Mouse (Mus musculus) liver, adult 2 months (tissue): ENCODE measurements at regions not wholly inside any gene's neighbourhood (a gene's known extent, or its start where the extent isn't known, plus 50 kb on each side); places are given as distances from the start of the nearest gene placed in this dataset.

Source experiments
- DNase-seq: peaks from one replicate; pipeline ENCODE4 v3.0.0-alpha.2; 2011; ENCODE audit warnings: low read depth, low spot score; ENCODE audit errors: extremely low read depth
- H3K27ac ChIP-seq: fragments of 200-500 bp; replicated peaks from 2 replicates; pipeline ENCODE4 v1.5.1; 2012; ENCODE audit warnings: low read depth, mild to moderate bottlenecking, control low read depth, inconsistent platforms, low read length; ENCODE audit not compliant: insufficient read depth
- H3K27me3 ChIP-seq: fragments of 200-500 bp; 2 replicates; pipeline ENCODE4 v1.6.1; 2012; ENCODE audit warnings: mild to moderate bottlenecking, moderate library complexity, low read length, inconsistent platforms; ENCODE audit not compliant: control insufficient read depth, insufficient read depth
- H3K36me3 ChIP-seq: fragments of 200-500 bp; 2 replicates; pipeline ENCODE4 v1.6.1; 2012; ENCODE audit warnings: low read length, inconsistent platforms; ENCODE audit not compliant: control insufficient read depth, insufficient read depth
- H3K4me1 ChIP-seq: fragments of 200-500 bp; 2 replicates; pipeline ENCODE4 v1.6.1; 2011; ENCODE audit warnings: low read length; ENCODE audit not compliant: control insufficient read depth, insufficient read depth
- H3K4me3 ChIP-seq: fragments of 200-500 bp; 2 replicates; pipeline ENCODE4 v1.5.1; 2011; ENCODE audit warnings: low read depth, mild to moderate bottlenecking, control low read depth, low read length, moderate library complexity; ENCODE audit not compliant: insufficient read depth
- H3K79me2 ChIP-seq: fragments of 200-500 bp; 2 replicates; pipeline ENCODE4 v1.6.1; 2012; ENCODE audit warnings: inconsistent platforms, mild to moderate bottlenecking, low read length, moderate library complexity; ENCODE audit not compliant: control insufficient read depth, insufficient read depth
- H3K9ac ChIP-seq: fragments of 200-500 bp; 2 replicates; pipeline ENCODE4 v1.6.1; 2012; ENCODE audit warnings: low read depth, mild to moderate bottlenecking, control low read depth, inconsistent platforms, low read length
- CTCF ChIP-seq: fragments of 200-500 bp; IDR thresholded peaks from 2 replicates; pipeline ENCODE4 v1.5.1; 2011; ENCODE audit warnings: low read depth, low read length, control low read depth
- POLR2A ChIP-seq: fragments of 200-500 bp; IDR thresholded peaks from 2 replicates; pipeline ENCODE4 v1.6.1; 2011; ENCODE audit warnings: low read length, control low read depth; ENCODE audit not compliant: insufficient read depth; ENCODE audit errors: extremely low read depth
- WGBS: fragments of 180-500 bp; shearing (Covaris S2); methylation state at CpG from one replicate; pipeline ENCODE4 v1.1.7; 2018; 5-methylcytosine and 5-hydroxymethylcytosine counted together

GRCm38 (mm10) chr4:131220966-131221365 is 276.8 kb downstream of the Matn1 start:
- H3K4me1 ChIP-seq: no peaks in the 10 kb centered on the region
- no peaks in the 10 kb centered on the region for H3K27me3 ChIP-seq
- H3K27ac ChIP-seq: no peak overlapping the region
- DNase-seq: no peak
- no peaks in the 10 kb centered on the region for H3K79me2 ChIP-seq
- TF ChIP-seq POLR2A (no peak), CTCF (no peak)
- no peak overlapping the region for H3K4me3 ChIP-seq
- no peak overlapping the region for H3K9ac ChIP-seq
- 87% methylated on average over 10 of the region's 10 CpGs for WGBS
- H3K36me3 ChIP-seq: no peaks in the 10 kb centered on the region

GRCm38 (mm10) chr4:131230361-131230760 is 286.2 kb downstream of the Matn1 start:
- TF ChIP-seq CTCF: no peak
- H3K36me3 ChIP-seq: no peaks in the 10 kb centered on the region
- no peaks in the 10 kb centered on the region for H3K79me2 ChIP-seq
- H3K27me3 ChIP-seq: no peaks in the 10 kb centered on the region
- no peak overlapping the region for H3K9ac ChIP-seq
- WGBS: 91% methylated on average over 5 of the region's 5 CpGs
- H3K4me1 ChIP-seq: no peaks in the 10 kb centered on the region
- no peak overlapping the region for H3K4me3 ChIP-seq
- no peak for DNase-seq
- H3K27ac ChIP-seq: no peak overlapping the region

GRCm38 (mm10) chr4:131236611-131237031 is 292.4 kb downstream of the Matn1 start:
- no peaks in the 10 kb centered on the region for H3K36me3 ChIP-seq
- H3K27ac ChIP-seq: no peak overlapping the region
- no peaks in the 10 kb centered on the region for H3K4me1 ChIP-seq
- no peak for TF ChIP-seq CTCF
- H3K4me3 ChIP-seq: no peak overlapping the region
- H3K27me3 ChIP-seq: no peaks in the 10 kb centered on the region
- no peak for DNase-seq
- H3K9ac ChIP-seq: no peak overlapping the region
- 66% methylated on average over 4 of the region's 4 CpGs for WGBS
- no peaks in the 10 kb centered on the region for H3K79me2 ChIP-seq

- no peak for DNase-seq
- Histone ChIP-seq H3K79me2 (no peaks in the 10 kb centered on the region), H3K4me1 (no peaks in the 10 kb centered on the region), H3K4me3 (no peak overlapping the region), H3K27me3 (no peaks in the 10 kb centered on the region), H3K36me3 (no peaks in the 10 kb centered on the region), H3K9ac (no peak overlapping the region), H3K27ac (no peak overlapping the region)
- 72% methylated on average over 3 of the region's 3 CpGs for WGBS
- no peak for TF ChIP-seq CTCF
Observed at GRCm38 (mm10) chr4:131238591-131238990, 294.4 kb downstream of the Matn1 start.

GRCm38 (mm10) chr4:131239132-131239531 is 294.9 kb downstream of the Matn1 start:
- TF ChIP-seq POLR2A (no peak), CTCF (peak; percentile 46)
- Histone ChIP-seq H3K4me3 (no peak overlapping the region), H3K79me2 (no peaks in the 10 kb centered on the region), H3K36me3 (no peaks in the 10 kb centered on the region), H3K4me1 (no peaks in the 10 kb centered on the region), H3K9ac (no peak overlapping the region), H3K27me3 (no peaks in the 10 kb centered on the region), H3K27ac (no peak overlapping the region)
- 65% methylated on average over 5 of the region's 5 CpGs for WGBS
- DNase-seq: no peak

- WGBS: 86% methylated on average over 4 of the region's 4 CpGs
- no peak for DNase-seq
- H3K4me3 ChIP-seq: no peak overlapping the region
Observed at GRCm38 (mm10) chr4:131240457-131240856, 296.3 kb downstream of the Matn1 start.

More at GRCm38 (mm10) chr4:131240457-131240856, 296.3 kb downstream of the Matn1 start:
- H3K4me1 ChIP-seq: no peaks in the 10 kb centered on the region
- no peaks in the 10 kb centered on the region for H3K79me2 ChIP-seq
- no peak overlapping the region for H3K27ac ChIP-seq
- H3K9ac ChIP-seq: no peak overlapping the region
- H3K36me3 ChIP-seq: no peaks in the 10 kb centered on the region
- no peaks in the 10 kb centered on the region for H3K27me3 ChIP-seq
- TF ChIP-seq CTCF: no peak
- no peak for TF ChIP-seq POLR2A
